Mouse (Mus musculus) heart, adult 2 months (tissue): ENCODE data around the gene Hoxc8. TPM values are rescaled to one million over a fixed set of nuclear protein-coding genes. Genes with fewer than 3 reads are reported as not detected.

Experiments used
- DNase-seq, 2 experiments: peaks; one replicate each; pipeline ENCODE4 v3.0.0; 2021
- H3K27ac ChIP-seq: fragments of 200-600 bp; 2 replicates; pipeline ENCODE4 v1.8.1; 2022
- H3K27me3 ChIP-seq: fragments of 200-500 bp; 2 replicates; pipeline ENCODE4 v1.6.1; 2012; ENCODE audit warnings: mild to moderate bottlenecking, low read length, inconsistent platforms, mixed read lengths; ENCODE audit not compliant: control insufficient read depth, insufficient read depth
- H3K36me3 ChIP-seq: fragments of 200-500 bp; 2 replicates; pipeline ENCODE4 v1.6.1; 2012; ENCODE audit warnings: low read length, inconsistent platforms; ENCODE audit not compliant: control insufficient read depth, insufficient read depth
- H3K4me1 ChIP-seq: fragments of 200-500 bp; 2 replicates; pipeline ENCODE4 v1.6.1; 2011; ENCODE audit warnings: low read length; ENCODE audit not compliant: control insufficient read depth, insufficient read depth
- H3K4me3 ChIP-seq: fragments of 200-600 bp; 2 replicates; pipeline ENCODE4 v1.8.1; 2022
- H3K79me2 ChIP-seq: fragments of 200-500 bp; replicated peaks from 2 replicates; pipeline ENCODE4 v1.6.1; 2012; ENCODE audit warnings: mild to moderate bottlenecking, inconsistent platforms, low read length, moderate library complexity, mixed read lengths; ENCODE audit not compliant: control insufficient read depth, insufficient read depth
- H3K9ac ChIP-seq: fragments of 200-500 bp; 2 replicates; pipeline ENCODE4 v1.6.1; 2012; ENCODE audit warnings: low read depth, mild to moderate bottlenecking, control low read depth, inconsistent platforms, low read length, mixed read lengths
- CTCF ChIP-seq: fragments of 200-600 bp; IDR thresholded peaks from 2 replicates; pipeline ENCODE4 v1.8.1; 2022; ENCODE audit warnings: antibody characterized with exemption, mild to moderate bottlenecking, moderate library complexity
- EP300 ChIP-seq: fragments of 200-500 bp; IDR thresholded peaks from 2 replicates; pipeline ENCODE4 v1.6.1; 2011; ENCODE audit warnings: low read depth, low read length, control low read depth; ENCODE audit not compliant: insufficient read depth
- POLR2A ChIP-seq: fragments of 200-500 bp; IDR thresholded peaks from 2 replicates; pipeline ENCODE4 v1.6.1; 2011; ENCODE audit warnings: mild to moderate bottlenecking, low read depth, low read length, control low read depth; ENCODE audit not compliant: insufficient read depth
- WGBS: fragments of 180-500 bp; shearing (Covaris S2); methylation state at CpG from one replicate; pipeline ENCODE4 v1.1.7; 2018; 5-methylcytosine and 5-hydroxymethylcytosine counted together
- intact Hi-C: fragments of 180-260 bp; cut with DNase I; formaldehyde crosslinking; loops from one replicate; pipeline ENCODE4 v1.15.1; 2025
- polyA plus RNA-seq: library from polyadenylated mRNA; depleted of rRNA; stranded (reverse); fragments of >200 nt; gene quantifications from 2 replicates; pipeline ENCODE4 v1.2.3, GENCODE M21; 2012
- total RNA-seq, 2 experiments: library from RNA; stranded (reverse); gene quantifications; 2 replicates each; pipeline ENCODE4 v1.2.3; 2021

Hoxc8 gene
- total and polyA plus RNA-seq, 3 experiments, result not detected

GRCm38 (mm10) chr15:102955833-102956640 is 34.4 kb upstream of the Hoxc8 start:
- Histone ChIP-seq H3K79me2 (no peaks in the 10 kb centered on the region), H3K4me3 (no peak overlapping the region), H3K36me3 (no peaks in the 10 kb centered on the region), H3K9ac (no peak overlapping the region), H3K27me3 (peaks cover 37% of the 10 kb centered on the region), H3K4me1 (no peaks in the 10 kb centered on the region), H3K27ac (no peak overlapping the region)
- DNase-seq, result no peak
- WGBS, result 3% methylated on average over 40 of the region's 40 CpGs
- intact Hi-C loops, result no loop called here
- no peak for TF ChIP-seq POLR2A

DNA sequence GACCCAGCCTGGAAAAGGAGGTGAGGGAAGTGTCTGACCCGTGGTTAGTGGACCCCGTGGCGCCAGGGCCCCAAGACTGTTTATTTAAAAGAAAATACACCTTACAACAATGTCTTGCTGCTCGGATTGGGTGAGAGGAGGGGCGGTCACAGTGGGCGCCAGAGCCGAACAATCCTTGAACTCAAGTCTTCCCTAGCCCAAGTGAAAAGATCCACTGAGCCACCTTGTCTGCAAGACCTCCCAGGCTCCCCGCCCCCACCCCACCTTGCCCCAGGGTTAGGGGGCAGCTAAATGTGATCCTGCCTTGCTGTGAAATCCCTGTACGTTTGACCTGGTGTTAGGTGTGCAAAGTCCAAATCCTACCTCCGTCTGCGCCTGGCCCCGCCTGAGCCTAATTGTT is 33.5 kb upstream of the Hoxc8 start:
- DNase-seq, result no peak
- Histone ChIP-seq H3K9ac (no peak overlapping the region), H3K36me3 (no peaks in the 10 kb centered on the region), H3K4me1 (no peaks in the 10 kb centered on the region), H3K27ac (no peak overlapping the region), H3K27me3 (peaks cover 37% of the 10 kb centered on the region), H3K79me2 (no peaks in the 10 kb centered on the region), H3K4me3 (no peak overlapping the region)
- intact Hi-C loops, result no loop called here
- TF ChIP-seq POLR2A (no peak), EP300 (no peak), CTCF (no peak)
- WGBS, result 5% methylated on average over 12 of the region's 12 CpGs

- Histone ChIP-seq H3K27ac (no peak overlapping the region), H3K36me3 (no peaks in the 10 kb centered on the region), H3K4me1 (no peaks in the 10 kb centered on the region), H3K79me2 (no peaks in the 10 kb centered on the region), H3K27me3 (peaks cover 35% of the 10 kb centered on the region), H3K4me3 (no peak overlapping the region), H3K9ac (no peak overlapping the region)
- no peak for DNase-seq
- WGBS, result 3% methylated on average over 13 of the region's 13 CpGs
- intact Hi-C loops, result no loop called here
- TF ChIP-seq EP300 (no peak), CTCF (no peak), POLR2A (no peak)
These were observed 30.7 kb upstream of the Hoxc8 start for GRCm38 (mm10) chr15:102959663-102960191.

DNA sequence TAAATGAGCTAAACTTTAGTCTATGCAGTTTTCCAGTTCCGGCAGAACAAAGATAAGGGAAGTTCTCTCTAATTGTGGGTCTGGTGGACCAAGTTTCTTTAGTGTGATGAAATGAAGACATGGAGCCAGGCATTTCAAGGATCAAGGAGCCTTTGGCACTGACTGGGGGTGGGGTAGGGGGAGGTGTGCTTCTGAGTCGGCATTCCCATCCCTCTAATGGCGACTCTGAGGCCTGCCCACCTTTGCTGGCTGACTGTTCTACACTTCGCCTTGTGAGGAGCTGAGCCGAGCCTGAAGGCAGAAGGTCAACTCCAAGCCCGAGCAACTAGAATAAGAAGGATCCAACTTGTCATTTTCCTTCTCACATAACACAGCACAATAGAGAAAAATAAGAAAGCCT is 28.7 kb upstream of the Hoxc8 start:
- no peak overlapping the region for H3K4me3 ChIP-seq
- no peak overlapping the region for H3K9ac ChIP-seq
- DNase-seq, result no peak
- no peaks in the 10 kb centered on the region for H3K79me2 ChIP-seq
- no peak for TF ChIP-seq POLR2A
- no peak for TF ChIP-seq EP300
- TF ChIP-seq CTCF, result no peak
- WGBS, result 6% methylated on average over 6 of the region's 6 CpGs
- no peaks in the 10 kb centered on the region for H3K36me3 ChIP-seq
- no peak overlapping the region for H3K27ac ChIP-seq
- peaks cover 37% of the 10 kb centered on the region for H3K27me3 ChIP-seq
- no peaks in the 10 kb centered on the region for H3K4me1 ChIP-seq
- intact Hi-C loops, result no loop called here

DNA sequence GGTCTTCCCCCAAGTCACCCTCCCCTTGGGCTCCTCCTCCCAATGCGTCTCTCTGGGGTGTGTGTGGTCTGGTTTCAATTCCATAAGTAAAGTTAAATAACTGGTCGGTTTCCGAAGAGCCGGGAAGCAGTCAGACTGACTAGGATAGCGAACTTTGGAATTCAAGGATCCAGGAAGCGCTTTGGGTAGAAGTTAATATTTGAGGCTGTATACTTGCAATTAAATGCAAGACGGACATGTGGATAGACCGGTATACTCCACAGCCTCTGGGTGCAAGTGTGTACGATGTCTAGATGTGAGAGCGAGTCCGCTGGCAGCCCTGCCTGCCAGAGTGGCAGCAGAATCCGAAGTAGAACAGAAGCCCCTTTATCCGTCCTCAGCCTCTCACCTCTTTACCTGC is 27.9 kb upstream of the Hoxc8 start:
- Histone ChIP-seq H3K27ac (no peak overlapping the region), H3K9ac (no peak overlapping the region), H3K36me3 (no peaks in the 10 kb centered on the region), H3K79me2 (no peaks in the 10 kb centered on the region), H3K4me3 (no peak overlapping the region), H3K4me1 (no peaks in the 10 kb centered on the region), H3K27me3 (peaks cover 40% of the 10 kb centered on the region)
- TF ChIP-seq EP300 (no peak), POLR2A (no peak), CTCF (no peak)
- 7% methylated on average over 13 of the region's 13 CpGs for WGBS
- intact Hi-C loops, result no loop called here
- no peak for DNase-seq

GRCm38 (mm10) chr15:102963259-102963658 is 27.1 kb upstream of the Hoxc8 start:
- Histone ChIP-seq H3K27me3 (peaks cover 40% of the 10 kb centered on the region), H3K9ac (no peak overlapping the region), H3K27ac (no peak overlapping the region), H3K36me3 (no peaks in the 10 kb centered on the region), H3K79me2 (no peaks in the 10 kb centered on the region), H3K4me1 (no peaks in the 10 kb centered on the region), H3K4me3 (no peak overlapping the region)
- DNase-seq, result no peak
- 7% methylated on average over 8 of the region's 8 CpGs for WGBS
- no peak for TF ChIP-seq CTCF
- no peak for TF ChIP-seq POLR2A
- no peak for TF ChIP-seq EP300
- intact Hi-C loops, result no loop called here
